Mouse (Mus musculus) heart, postnatal 0 days (tissue): ENCODE data around the gene Acrbp.

Source experiments
- CTCF ChIP-seq: IDR thresholded peaks from 2 replicates; pipeline ENCODE4 v1.5.1; 2016; ENCODE audit warnings: antibody characterized with exemption, control low read depth, low read depth
- EP300 ChIP-seq: IDR thresholded peaks from 2 replicates; pipeline ENCODE4 v1.6.1; 2016; ENCODE audit warnings: antibody characterized with exemption, low read depth

DNA sequence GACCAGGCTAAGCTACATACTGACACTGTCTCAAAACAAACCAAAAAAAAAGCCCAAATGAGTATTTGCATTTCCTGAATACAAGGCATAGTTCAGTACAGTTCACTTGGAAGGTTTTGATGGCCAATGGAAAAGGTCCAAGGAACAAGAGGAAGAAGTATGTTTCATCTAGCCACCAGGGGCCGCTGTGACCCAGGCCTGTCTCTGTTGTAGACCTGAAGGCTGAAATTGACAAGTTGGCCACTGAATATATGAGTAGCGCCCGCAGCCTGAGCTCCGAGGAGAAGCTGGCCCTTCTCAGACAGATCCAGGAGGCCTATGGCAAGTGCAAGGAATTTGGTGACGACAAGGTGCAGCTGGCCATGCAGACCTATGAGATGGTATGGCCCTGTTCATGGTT is 2.8 kb upstream of the Acrbp start:
- TF ChIP-seq CTCF (peak; percentile 91), EP300 (no peak)
